Mouse (Mus musculus): Measurements from ENCODE around the gene Prf1. TPM values are rescaled to one million over a fixed set of nuclear protein-coding genes. Genes with fewer than 3 reads are reported as not detected.

Prf1 gene
- total RNA-seq, 1 experiment, result not detected

- Histone ChIP-seq H3K9me3 (ENCODE audit: control insufficient read depth, insufficient read depth, low read depth, low read length) (no peaks in the 10 kb centered on the region), H3K27ac (ENCODE audit: insufficient read depth, low read depth, low read length, poor library complexity, severe bottlenecking) (no peak within 1 kb of the TSS), H3K36me3 (ENCODE audit: control insufficient read depth, insufficient read depth, low read length, poor library complexity, severe bottlenecking) (peaks cover 2% of the 10 kb centered on the region; the same call in 1 of the 2 replicates), H3K9ac (ENCODE audit: insufficient read depth, low read depth, low read length, poor library complexity, severe bottlenecking) (peak within 1 kb of the TSS; percentile 89), H3K4me3 (ENCODE audit: insufficient read depth in 1 of 2, low read depth in 1 of 2, low read length in 2 of 2, poor library complexity in 1 of 2, severe bottlenecking in 1 of 2) (peak within 1 kb of the TSS; percentile 77 to 87), H3K4me1 (ENCODE audit: control insufficient read depth in 2 of 2, insufficient read depth in 2 of 2, low read length in 2 of 2, poor library complexity in 1 of 2) (peaks cover 5 to 11% of the 10 kb centered on the region in 2 experiments; a peak in 3 of 4 replicates)
- in situ Hi-C loops (cut with MboI; ENCODE audit: low sequenced_read_pairs in 2 of 2, unreplicated experiment in 2 of 2), result no loop called here
- no peak for DNase-seq (ENCODE audit: low read depth, low spot score)
- no peak for TF ChIP-seq ZNF384 (IDR thresholded peaks at IDR 0.05; ENCODE audit: low read depth, low read length)
- TF ChIP-seq HCFC1 (IDR thresholded peaks at IDR 0.05; ENCODE audit: borderline replicate concordance, insufficient read depth, low read length), result no peak
- TF ChIP-seq MAFK (IDR thresholded peaks at IDR 0.05; ENCODE audit: insufficient read depth, low read depth, low read length), result no peak
- TF ChIP-seq CHD2 (IDR thresholded peaks at IDR 0.05; ENCODE audit: low read depth, low read length), result no peak
- TF ChIP-seq ZC3H11A (IDR thresholded peaks at IDR 0.05; ENCODE audit: borderline replicate concordance, low read depth, low read length), result no peak
Observed at GRCm38 (mm10) chr10:61273081-61273843, 24.4 kb upstream of the Prf1 start, which contains the start of gene Adamts14. Adamts14 (minus strand) TSS chr10:61273438.

DNA sequence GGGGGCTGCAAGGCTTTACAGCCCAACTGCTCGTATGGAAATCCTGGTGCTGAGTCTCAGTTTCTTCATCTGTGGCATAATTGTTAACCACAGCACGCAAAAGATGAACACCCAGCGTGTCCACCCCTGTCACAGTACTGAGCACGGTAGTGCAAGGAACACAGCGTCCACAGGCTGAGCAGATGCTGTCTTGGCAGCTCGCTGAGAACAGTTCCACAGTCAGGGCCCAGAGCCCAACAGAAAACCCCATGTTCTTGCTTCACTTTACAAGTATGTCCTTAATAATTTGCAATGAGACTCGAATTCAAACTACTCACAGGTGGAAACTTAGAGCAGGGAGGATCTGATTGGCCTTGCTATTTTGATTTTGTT lies 23.8 kb upstream of the Prf1 start:
- H3K4me3 ChIP-seq (ENCODE audit: insufficient read depth in 1 of 2, low read depth in 1 of 2, low read length in 2 of 2, poor library complexity in 1 of 2, severe bottlenecking in 1 of 2), result peak overlapping the region; percentile 77 to 87; a peak in 2 of 4 replicates
- peaks cover 5 to 11% of the 10 kb centered on the region in 2 experiments; a peak in 3 of 4 replicates for H3K4me1 ChIP-seq (ENCODE audit: control insufficient read depth in 2 of 2, insufficient read depth in 2 of 2, low read length in 2 of 2, poor library complexity in 1 of 2)
- H3K27ac ChIP-seq (ENCODE audit: insufficient read depth, low read depth, low read length, poor library complexity, severe bottlenecking), result no peak overlapping the region
- H3K9me3 ChIP-seq (ENCODE audit: control insufficient read depth, insufficient read depth, low read depth, low read length), result no peaks in the 10 kb centered on the region
- in situ Hi-C loops (cut with MboI; ENCODE audit: low sequenced_read_pairs in 2 of 2, unreplicated experiment in 2 of 2), result no loop called here
- DNase-seq (ENCODE audit: low read depth, low spot score), result no peak
- peak overlapping the region; percentile 51; the same call in 1 of the 2 replicates for H3K9ac ChIP-seq (ENCODE audit: insufficient read depth, low read depth, low read length, poor library complexity, severe bottlenecking)
- no peaks in the 10 kb centered on the region for H3K36me3 ChIP-seq (ENCODE audit: control insufficient read depth, insufficient read depth, low read length, poor library complexity, severe bottlenecking)
- TF ChIP-seq ZNF384 (IDR thresholded peaks at IDR 0.05; ENCODE audit: low read depth, low read length) (no peak), ZC3H11A (IDR thresholded peaks at IDR 0.05; ENCODE audit: borderline replicate concordance, low read depth, low read length) (no peak), CHD2 (IDR thresholded peaks at IDR 0.05; ENCODE audit: low read depth, low read length) (no peak), HCFC1 (IDR thresholded peaks at IDR 0.05; ENCODE audit: borderline replicate concordance, insufficient read depth, low read length) (no peak)

- Histone ChIP-seq H3K36me3 (ENCODE audit: control insufficient read depth, insufficient read depth, low read length, poor library complexity, severe bottlenecking) (no peaks in the 10 kb centered on the region), H3K4me3 (ENCODE audit: insufficient read depth in 1 of 2, low read depth in 1 of 2, low read length in 2 of 2, poor library complexity in 1 of 2, severe bottlenecking in 1 of 2) (no peak overlapping the region), H3K9ac (ENCODE audit: insufficient read depth, low read depth, low read length, poor library complexity, severe bottlenecking) (no peak overlapping the region), H3K9me3 (ENCODE audit: control insufficient read depth, insufficient read depth, low read depth, low read length) (no peaks in the 10 kb centered on the region), H3K27ac (ENCODE audit: insufficient read depth, low read depth, low read length, poor library complexity, severe bottlenecking) (no peak overlapping the region), H3K4me1 (ENCODE audit: control insufficient read depth in 2 of 2, insufficient read depth in 2 of 2, low read length in 2 of 2, poor library complexity in 1 of 2) (peaks cover 4 to 11% of the 10 kb centered on the region in 2 experiments; a peak in 3 of 4 replicates)
- TF ChIP-seq HCFC1 (IDR thresholded peaks at IDR 0.05; ENCODE audit: borderline replicate concordance, insufficient read depth, low read length) (no peak), ZNF384 (IDR thresholded peaks at IDR 0.05; ENCODE audit: low read depth, low read length) (no peak), ZC3H11A (IDR thresholded peaks at IDR 0.05; ENCODE audit: borderline replicate concordance, low read depth, low read length) (no peak), CHD2 (IDR thresholded peaks at IDR 0.05; ENCODE audit: low read depth, low read length) (no peak), MAFK (IDR thresholded peaks at IDR 0.05; ENCODE audit: insufficient read depth, low read depth, low read length) (no peak)
- in situ Hi-C loops (cut with MboI; ENCODE audit: low sequenced_read_pairs in 2 of 2, unreplicated experiment in 2 of 2), result no loop called here
- DNase-seq (ENCODE audit: low read depth, low spot score), result no peak
Observed at GRCm38 (mm10) chr10:61274532-61274931, 23.1 kb upstream of the Prf1 start.

DNA sequence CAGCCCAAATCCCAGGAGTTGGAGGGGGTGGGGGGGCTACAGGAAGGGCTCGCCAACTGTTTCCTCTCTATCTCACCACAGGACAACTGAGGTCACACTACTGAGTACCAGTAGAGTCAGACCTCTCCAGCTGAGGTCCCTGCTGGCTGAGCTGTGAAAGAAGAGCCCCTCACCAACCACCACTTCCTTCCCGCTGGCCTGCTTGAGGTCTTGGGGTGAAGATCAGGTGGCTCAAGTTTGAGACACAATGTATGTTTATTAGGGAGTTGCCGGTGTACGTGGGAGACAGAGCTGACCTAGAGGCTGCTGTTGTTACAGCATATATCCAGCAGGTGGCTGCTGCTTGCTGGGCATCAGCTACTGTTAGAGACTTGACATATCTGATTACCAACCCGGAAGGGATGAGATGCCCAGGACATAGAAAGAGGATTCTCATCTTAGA lies 21.9 kb upstream of the Prf1 start:
- 0 out of 4 replicates have a peak overlapping the region, but pooled peaks of 1 of the 2 experiments have one; percentile 23 for H3K4me3 ChIP-seq (ENCODE audit: insufficient read depth in 1 of 2, low read depth in 1 of 2, low read length in 2 of 2, poor library complexity in 1 of 2, severe bottlenecking in 1 of 2)
- H3K36me3 ChIP-seq (ENCODE audit: control insufficient read depth, insufficient read depth, low read length, poor library complexity, severe bottlenecking), result no peaks in the 10 kb centered on the region
- 0 out of 2 replicates have a peak overlapping the region, but pooled peaks have one; percentile 15 for H3K27ac ChIP-seq (ENCODE audit: insufficient read depth, low read depth, low read length, poor library complexity, severe bottlenecking)
- H3K4me1 ChIP-seq (ENCODE audit: control insufficient read depth in 2 of 2, insufficient read depth in 2 of 2, low read length in 2 of 2, poor library complexity in 1 of 2), result peaks cover 3 to 11% of the 10 kb centered on the region in 2 experiments; a peak in 3 of 4 replicates
- no peaks in the 10 kb centered on the region for H3K9me3 ChIP-seq (ENCODE audit: control insufficient read depth, insufficient read depth, low read depth, low read length)
- TF ChIP-seq ZC3H11A (IDR thresholded peaks at IDR 0.05; ENCODE audit: borderline replicate concordance, low read depth, low read length) (peak; percentile 56; the same call in 1 of the 2 replicates), CHD2 (IDR thresholded peaks at IDR 0.05; ENCODE audit: low read depth, low read length) (no peak)
- in situ Hi-C loops (cut with MboI; ENCODE audit: low sequenced_read_pairs in 2 of 2, unreplicated experiment in 2 of 2), result no loop called here
- no peak for DNase-seq (ENCODE audit: low read depth, low spot score)
- no peak overlapping the region for H3K9ac ChIP-seq (ENCODE audit: insufficient read depth, low read depth, low read length, poor library complexity, severe bottlenecking)
